Mouse (Mus musculus) lung, postnatal 0 days (tissue): ENCODE results near the gene Paf1.

Source experiments
- CTCF ChIP-seq: IDR thresholded peaks from 2 replicates; pipeline ENCODE4 v1.5.1; 2016; ENCODE audit warnings: antibody characterized with exemption, mild to moderate bottlenecking
- EP300 ChIP-seq: IDR thresholded peaks from 2 replicates; pipeline ENCODE4 v1.6.1; 2016; ENCODE audit warnings: antibody characterized with exemption, mild to moderate bottlenecking, control low read depth

DNA sequence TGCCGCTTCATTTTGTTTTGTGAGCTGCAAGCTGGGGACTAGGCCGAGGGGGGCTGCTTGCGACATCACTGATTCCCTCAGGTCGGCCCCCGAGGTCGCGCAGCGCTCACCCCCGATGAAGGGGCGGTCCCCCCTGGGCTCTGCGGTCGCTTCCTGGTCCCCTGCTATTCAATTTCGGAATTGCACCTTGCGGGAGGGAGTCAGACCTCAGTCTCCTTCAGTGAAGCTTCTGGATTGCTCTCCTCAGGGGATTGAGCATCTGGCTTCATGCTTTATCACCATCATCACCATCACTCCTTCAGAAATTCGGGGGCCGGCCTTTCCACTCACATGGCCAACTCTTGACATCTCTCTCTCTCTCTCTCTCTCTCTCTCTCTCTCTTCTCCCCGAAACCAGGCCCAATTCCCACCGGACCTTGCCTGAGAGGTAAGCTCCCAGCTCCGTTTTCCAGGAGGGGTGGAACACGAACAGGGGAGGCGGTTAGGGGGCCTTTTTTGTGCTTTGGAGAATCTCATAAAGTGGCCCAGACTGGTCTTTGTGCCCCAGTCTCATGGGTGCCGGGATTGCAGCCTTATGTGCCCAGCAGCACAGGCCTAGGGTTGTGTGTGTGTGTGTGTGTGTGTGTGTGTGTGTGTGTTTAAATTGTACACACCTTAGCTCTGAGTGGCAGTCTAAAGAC, 661 bp downstream of the Paf1 start:
- TF ChIP-seq CTCF (no peak), EP300 (no peak)
